Mouse (Mus musculus) kidney, embryonic 15.5 days (tissue): ENCODE results near the gene Col6a6. TPM values are rescaled to one million over a fixed set of nuclear protein-coding genes. Genes with fewer than 3 reads are reported as not detected.

Experiments
- ATAC-seq: fragments of 200-750 bp; cut with Nextera tagmentation; replicated peaks from 2 replicates; pipeline ENCODE4 v1.8.0; 2017; ENCODE audit warnings: moderate TSS enrichment; ENCODE audit not compliant: low FRiP score
- H3K27ac ChIP-seq: fragments of 300-500 bp; sonication (generic); 2 replicates; pipeline ENCODE4 v1.5.1; 2015; ENCODE audit warnings: mild to moderate bottlenecking, inconsistent platforms
- H3K27me3 ChIP-seq: fragments of 300-500 bp; sonication (generic); 2 replicates; pipeline ENCODE4 v1.6.1; 2015; ENCODE audit warnings: inconsistent platforms
- H3K36me3 ChIP-seq: fragments of 300-500 bp; sonication (generic); 2 replicates; pipeline ENCODE4 v1.6.1; 2015; ENCODE audit warnings: inconsistent platforms
- H3K4me1 ChIP-seq: fragments of 300-500 bp; sonication (generic); 2 replicates; pipeline ENCODE4 v1.6.1; 2015; ENCODE audit warnings: inconsistent platforms
- H3K4me2 ChIP-seq: fragments of 300-500 bp; sonication (generic); 2 replicates; pipeline ENCODE4 v1.6.1; 2015; ENCODE audit warnings: moderate library complexity, mild to moderate bottlenecking, inconsistent platforms
- H3K4me3 ChIP-seq: fragments of 300-500 bp; sonication (generic); replicated peaks from 2 replicates; pipeline ENCODE4 v1.5.1; 2015; ENCODE audit warnings: mild to moderate bottlenecking, inconsistent platforms
- H3K9ac ChIP-seq: fragments of 300-500 bp; sonication (generic); 2 replicates; pipeline ENCODE4 v1.6.1; 2015; ENCODE audit warnings: mild to moderate bottlenecking, inconsistent platforms
- H3K9me3 ChIP-seq: fragments of 300-500 bp; sonication (generic); replicated peaks from 2 replicates; pipeline ENCODE4 v1.6.1; 2016; ENCODE audit warnings: inconsistent platforms
- WGBS: fragments of 180-500 bp; shearing (Covaris S2); methylation state at CpG from one replicate; pipeline ENCODE4 v1.1.7; 2015; ENCODE audit warnings: mixed read lengths; 5-methylcytosine and 5-hydroxymethylcytosine counted together
- polyA plus RNA-seq: library from polyadenylated mRNA; unstranded; fragments of >200 nt; fragmentation: Nextera tagmentation; extraction: Ambion mirVana; gene quantifications from 2 replicates; pipeline ENCODE4 v1.2.1, GENCODE M21; 2015

The Col6a6 gene
- polyA plus RNA-seq, 1 experiment from 2014 or later, result 2.0 TPM

GRCm38 (mm10) chr9:105796137-105796536 lies 31.8 kb downstream of the Col6a6 start:
- no peak for ATAC-seq
- Histone ChIP-seq H3K9ac (no peak overlapping the region), H3K36me3 (no peaks in the 10 kb centered on the region), H3K9me3 (no peaks in the 10 kb centered on the region), H3K27me3 (no peaks in the 10 kb centered on the region), H3K4me1 (peaks cover 20% of the 10 kb centered on the region; the same call in 1 of the 2 replicates), H3K4me3 (no peak overlapping the region), H3K4me2 (peak overlapping the region; percentile 25; the same call in 1 of the 2 replicates), H3K27ac (no peak overlapping the region)
- 49% methylated on average over 6 of the region's 6 CpGs for WGBS

- H3K27ac ChIP-seq, result no peak overlapping the region
- WGBS, result 47% methylated on average over 4 of the region's 4 CpGs
- no peak for ATAC-seq
Observed at GRCm38 (mm10) chr9:105794965-105795364, 33.0 kb downstream of the Col6a6 start.

GRCm38 (mm10) chr9:105791810-105792209 lies 36.1 kb downstream of the Col6a6 start:
- no peaks in the 10 kb centered on the region for H3K36me3 ChIP-seq
- H3K9me3 ChIP-seq, result no peaks in the 10 kb centered on the region
- no peak overlapping the region for H3K4me3 ChIP-seq
- peaks cover 16% of the 10 kb centered on the region; the same call in 1 of the 2 replicates for H3K4me1 ChIP-seq
- H3K27me3 ChIP-seq, result no peaks in the 10 kb centered on the region
- H3K4me2 ChIP-seq, result no peak overlapping the region
- no peak overlapping the region for H3K9ac ChIP-seq
- no peak overlapping the region for H3K27ac ChIP-seq
- WGBS, result 58% methylated on average over 5 of the region's 5 CpGs
- ATAC-seq, result no peak

More at GRCm38 (mm10) chr9:105794965-105795364, 33.0 kb downstream of the Col6a6 start:
- no peak overlapping the region for H3K4me2 ChIP-seq
- no peaks in the 10 kb centered on the region for H3K9me3 ChIP-seq
- no peaks in the 10 kb centered on the region for H3K27me3 ChIP-seq
- H3K4me1 ChIP-seq, result peaks cover 20% of the 10 kb centered on the region; the same call in 1 of the 2 replicates
- H3K4me3 ChIP-seq, result no peak overlapping the region
- H3K9ac ChIP-seq, result no peak overlapping the region
- no peaks in the 10 kb centered on the region for H3K36me3 ChIP-seq

- Histone ChIP-seq H3K9ac (no peak overlapping the region), H3K36me3 (no peaks in the 10 kb centered on the region), H3K4me1 (peaks cover 4% of the 10 kb centered on the region; the same call in 1 of the 2 replicates), H3K4me2 (no peak overlapping the region), H3K27me3 (no peaks in the 10 kb centered on the region), H3K4me3 (no peak overlapping the region), H3K9me3 (no peaks in the 10 kb centered on the region), H3K27ac (no peak overlapping the region)
- WGBS, result 34% methylated on average over 3 of the region's 3 CpGs
- ATAC-seq, result no peak
Observed at GRCm38 (mm10) chr9:105788203-105788602, 39.8 kb downstream of the Col6a6 start.

GRCm38 (mm10) chr9:105787800-105788199 lies 40.2 kb downstream of the Col6a6 start:
- H3K4me1 ChIP-seq, result peaks cover 4% of the 10 kb centered on the region; the same call in 1 of the 2 replicates
- H3K4me2 ChIP-seq, result no peak overlapping the region
- 49% methylated on average over 11 of the region's 11 CpGs for WGBS
- H3K27ac ChIP-seq, result no peak overlapping the region
- H3K9me3 ChIP-seq, result no peaks in the 10 kb centered on the region
- H3K9ac ChIP-seq, result no peak overlapping the region
- 0 out of 2 replicates have a peak, but pooled peaks have one; percentile 40 for ATAC-seq
- H3K4me3 ChIP-seq, result no peak overlapping the region
- no peaks in the 10 kb centered on the region for H3K36me3 ChIP-seq
- no peaks in the 10 kb centered on the region for H3K27me3 ChIP-seq

- no peaks in the 10 kb centered on the region for H3K27me3 ChIP-seq
- H3K9me3 ChIP-seq, result no peaks in the 10 kb centered on the region
- no peak overlapping the region for H3K27ac ChIP-seq
- H3K4me1 ChIP-seq, result no peaks in the 10 kb centered on the region
- H3K4me3 ChIP-seq, result no peak overlapping the region
- H3K36me3 ChIP-seq, result no peaks in the 10 kb centered on the region
- no peak for ATAC-seq
- WGBS, result 87% methylated on average over 4 of the region's 4 CpGs
- no peak overlapping the region for H3K4me2 ChIP-seq
- no peak overlapping the region for H3K9ac ChIP-seq
Observed at GRCm38 (mm10) chr9:105784026-105784425, 43.9 kb downstream of the Col6a6 start.

GRCm38 (mm10) chr9:105780696-105781095 lies 47.3 kb downstream of the Col6a6 start:
- Histone ChIP-seq H3K9me3 (no peaks in the 10 kb centered on the region), H3K4me3 (no peak overlapping the region), H3K4me2 (no peak overlapping the region), H3K4me1 (no peaks in the 10 kb centered on the region), H3K27me3 (no peaks in the 10 kb centered on the region), H3K36me3 (no peaks in the 10 kb centered on the region), H3K27ac (no peak overlapping the region), H3K9ac (no peak overlapping the region)
- ATAC-seq, result no peak
- WGBS, result 90% methylated on average over 15 of the region's 15 CpGs

GRCm38 (mm10) chr9:105778741-105779140 lies 49.2 kb downstream of the Col6a6 start:
- no peak for ATAC-seq
- no peak overlapping the region for H3K27ac ChIP-seq
- no peak overlapping the region for H3K4me3 ChIP-seq
- H3K9me3 ChIP-seq, result no peaks in the 10 kb centered on the region
- H3K27me3 ChIP-seq, result no peaks in the 10 kb centered on the region
- H3K4me1 ChIP-seq, result peaks cover 8% of the 10 kb centered on the region; the same call in 1 of the 2 replicates
- H3K36me3 ChIP-seq, result no peaks in the 10 kb centered on the region
- 89% methylated on average over 6 of the region's 6 CpGs for WGBS
- no peak overlapping the region for H3K4me2 ChIP-seq
- H3K9ac ChIP-seq, result no peak overlapping the region

GRCm38 (mm10) chr9:105774878-105775277 lies 53.1 kb downstream of the Col6a6 start:
- Histone ChIP-seq H3K9ac (no peak overlapping the region), H3K36me3 (no peaks in the 10 kb centered on the region), H3K4me1 (peaks cover 17% of the 10 kb centered on the region), H3K27me3 (no peaks in the 10 kb centered on the region), H3K4me2 (no peak overlapping the region), H3K27ac (0 out of 2 replicates have a peak overlapping the region, but pooled peaks have one; percentile 10), H3K4me3 (no peak overlapping the region), H3K9me3 (no peaks in the 10 kb centered on the region)
- no peak; the same call in 1 of the 2 replicates for ATAC-seq
- WGBS, result 70% methylated on average over 7 of the region's 7 CpGs

GRCm38 (mm10) chr9:105774321-105774720 lies 53.6 kb downstream of the Col6a6 start:
- H3K4me3 ChIP-seq, result no peak overlapping the region
- no peak overlapping the region for H3K4me2 ChIP-seq
- H3K36me3 ChIP-seq, result no peaks in the 10 kb centered on the region
- peaks cover 20% of the 10 kb centered on the region for H3K4me1 ChIP-seq
- H3K27ac ChIP-seq, result 0 out of 2 replicates have a peak overlapping the region, but pooled peaks have one; percentile 10
- no peak overlapping the region for H3K9ac ChIP-seq
- no peaks in the 10 kb centered on the region for H3K9me3 ChIP-seq
- WGBS, result 90% methylated on average over 19 of the region's 19 CpGs
- no peak for ATAC-seq
- no peaks in the 10 kb centered on the region for H3K27me3 ChIP-seq

GRCm38 (mm10) chr9:105771380-105771779 lies 56.6 kb downstream of the Col6a6 start:
- Histone ChIP-seq H3K27ac (no peak overlapping the region), H3K27me3 (no peaks in the 10 kb centered on the region), H3K9me3 (no peaks in the 10 kb centered on the region), H3K36me3 (no peaks in the 10 kb centered on the region), H3K4me3 (no peak overlapping the region), H3K9ac (no peak overlapping the region), H3K4me2 (no peak overlapping the region), H3K4me1 (peaks cover 20% of the 10 kb centered on the region)
- 73% methylated on average over 3 of the region's 3 CpGs for WGBS
- no peak for ATAC-seq

- ATAC-seq, result no peak
- no peak overlapping the region for H3K4me2 ChIP-seq
- WGBS, result 72% methylated on average over 7 of the region's 7 CpGs
Observed at GRCm38 (mm10) chr9:105770690-105771089, 57.3 kb downstream of the Col6a6 start.

GRCm38 (mm10) chr9:105765891-105766290 lies 62.1 kb downstream of the Col6a6 start:
- no peaks in the 10 kb centered on the region for H3K36me3 ChIP-seq
- H3K4me2 ChIP-seq, result no peak overlapping the region
- H3K27ac ChIP-seq, result no peak overlapping the region
- H3K9ac ChIP-seq, result no peak overlapping the region
- H3K9me3 ChIP-seq, result no peaks in the 10 kb centered on the region
- H3K4me1 ChIP-seq, result peaks cover 16% of the 10 kb centered on the region; the same call in 1 of the 2 replicates
- ATAC-seq, result peak; percentile 66
- no peak overlapping the region for H3K4me3 ChIP-seq
- 38% methylated on average over 2 of the region's 2 CpGs for WGBS
- no peaks in the 10 kb centered on the region for H3K27me3 ChIP-seq

More at GRCm38 (mm10) chr9:105770690-105771089, 57.3 kb downstream of the Col6a6 start:
- Histone ChIP-seq H3K36me3 (no peaks in the 10 kb centered on the region), H3K4me3 (no peak overlapping the region), H3K27me3 (no peaks in the 10 kb centered on the region), H3K9ac (no peak overlapping the region), H3K4me1 (peaks cover 24% of the 10 kb centered on the region), H3K9me3 (no peaks in the 10 kb centered on the region), H3K27ac (no peak overlapping the region)
